Mouse (Mus musculus): ENCODE measurements around the gene Dnajc15. TPM values are rescaled to one million over a fixed set of nuclear protein-coding genes. Genes with fewer than 3 reads are reported as not detected.

The Dnajc15 gene
- 17.4 TPM for polyA plus RNA-seq (2015; fragmentation: Illumina TruSeq; extraction: RNeasy Lipid Tissue Mini Kit (QIAGEN cat#74804); ENCODE audit: insufficient read depth, low read depth, low replicate concordance)

DNA sequence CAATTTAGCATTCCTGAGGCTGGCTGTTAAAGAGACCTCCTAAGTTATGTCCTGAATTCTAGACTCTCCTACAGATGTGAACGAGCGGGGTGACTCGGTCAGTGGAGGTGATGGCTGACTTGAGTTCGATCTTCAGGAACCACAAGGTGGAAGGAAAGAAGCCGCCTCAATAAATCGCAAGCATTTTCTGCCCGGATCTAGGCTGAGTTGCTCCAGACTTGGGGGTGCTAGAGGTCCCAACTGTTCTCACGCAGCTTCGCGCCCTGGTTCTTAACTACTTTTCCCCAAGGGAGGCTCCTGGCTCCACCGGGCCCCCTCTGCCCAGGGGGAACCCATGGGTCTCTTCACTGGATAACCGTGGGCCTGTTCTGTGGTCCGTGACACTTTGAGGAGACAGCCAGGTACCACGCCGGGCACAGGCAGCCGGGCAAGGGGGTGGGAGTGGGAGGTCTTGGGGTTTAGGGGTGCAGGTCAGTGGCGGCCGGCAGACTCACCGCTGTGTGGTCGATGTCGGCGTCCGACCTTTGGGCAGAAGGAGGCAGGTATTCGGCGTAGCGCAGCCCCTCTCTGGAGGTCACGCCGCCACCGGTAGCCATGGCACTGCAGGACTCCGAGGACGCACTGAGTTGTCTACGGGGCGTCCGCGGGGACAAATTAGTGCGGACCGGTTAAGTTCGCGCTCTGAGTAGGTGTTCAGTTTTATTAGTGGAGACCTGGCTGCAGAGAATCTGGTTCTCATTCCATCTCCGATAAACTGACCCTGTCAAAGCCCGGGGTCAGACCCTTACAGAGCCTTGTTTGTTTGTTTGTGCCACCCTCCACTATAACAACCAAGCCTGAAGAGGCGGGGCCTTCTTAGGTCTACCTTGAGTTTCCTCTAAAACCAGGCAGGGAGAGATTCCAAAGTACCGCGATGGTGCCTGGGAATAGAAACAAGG lies at the start of gene Dnajc15:
TSS of gene Dnajc15 (minus strand) at position 822 of the 938 bp plus-strand sequence.

DNA sequence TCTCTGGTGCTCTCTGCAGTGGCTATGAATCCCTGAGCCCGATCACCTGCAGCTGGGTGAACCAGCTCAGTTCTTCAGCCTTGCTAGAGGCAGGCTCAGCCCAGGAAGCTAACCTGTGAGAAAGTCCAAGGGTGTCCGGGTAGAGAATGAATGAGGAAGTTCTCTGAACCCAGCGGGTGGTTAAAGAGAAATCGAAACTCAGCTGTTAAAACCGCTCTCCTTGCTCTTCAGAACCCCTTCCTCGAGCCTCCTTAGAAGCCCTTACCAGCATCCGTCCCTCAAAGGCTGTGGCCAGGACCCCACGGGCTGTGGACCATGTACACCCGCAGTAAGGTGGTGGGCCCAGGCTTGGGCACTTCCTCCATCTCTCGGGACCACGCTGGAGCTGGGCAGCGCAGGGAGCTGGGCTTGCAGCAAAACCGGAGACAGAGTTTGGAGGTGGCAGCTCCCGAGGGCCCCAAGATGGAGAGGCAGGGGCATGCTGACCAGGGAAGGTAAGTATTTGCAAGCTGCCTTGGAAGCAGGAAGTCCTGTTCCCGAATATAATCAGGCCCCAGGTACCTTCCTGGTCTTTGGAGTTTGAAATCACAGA lies 29.3 kb upstream of the Dnajc15 start, which contains the start of gene Epsti1:
TSS of gene Epsti1 (plus strand) at position 69 of the 592 bp plus-strand sequence.

Other genes with a start within 250 kb of the Dnajc15 start
- 1.5 TPM for gene Epsti1, start 29.1 kb upstream of the Dnajc15 start, polyA plus RNA-seq (2015; fragmentation: Illumina TruSeq; extraction: RNeasy Lipid Tissue Mini Kit (QIAGEN cat#74804); ENCODE audit: insufficient read depth, low read depth, low replicate concordance)
- gene Fam216b, start 213.9 kb upstream of the Dnajc15 start, polyA plus RNA-seq (2015; fragmentation: Illumina TruSeq; extraction: RNeasy Lipid Tissue Mini Kit (QIAGEN cat#74804); ENCODE audit: insufficient read depth, low read depth, low replicate concordance): not detected